Mouse (Mus musculus) stomach, embryonic 14.5 days (tissue): ENCODE measurements around the gene Acly. TPM values are rescaled to one million over a fixed set of nuclear protein-coding genes. Genes with fewer than 3 reads are reported as not detected.

Source experiments
- ATAC-seq: fragments of 200-750 bp; cut with Nextera tagmentation; 2 replicates; pipeline ENCODE4 v1.8.0; 2017; ENCODE audit warnings: low read depth, moderate TSS enrichment; ENCODE audit not compliant: insufficient number of reproducible peaks, insufficient read depth, low FRiP score
- H3K27ac ChIP-seq: fragments of 300-500 bp; sonication (generic); 2 replicates; pipeline ENCODE4 v1.5.1; 2014; ENCODE audit warnings: mild to moderate bottlenecking, low read length, moderate library complexity, mixed read lengths
- H3K27me3 ChIP-seq: fragments of 300-500 bp; sonication (generic); 2 replicates; pipeline ENCODE4 v1.6.1; 2014; ENCODE audit warnings: low read length, control low read depth, mixed read lengths; ENCODE audit not compliant: control insufficient read depth, insufficient read depth
- H3K36me3 ChIP-seq: fragments of 300-500 bp; sonication (generic); 2 replicates; pipeline ENCODE4 v1.6.1; 2014; ENCODE audit warnings: mild to moderate bottlenecking, control low read depth, low read length, moderate library complexity, mixed read lengths; ENCODE audit not compliant: control insufficient read depth, insufficient read depth
- H3K4me1 ChIP-seq: fragments of 300-500 bp; sonication (generic); 2 replicates; pipeline ENCODE4 v1.6.1; 2014; ENCODE audit warnings: low read length, control low read depth, mixed read lengths; ENCODE audit not compliant: control insufficient read depth, insufficient read depth
- H3K4me2 ChIP-seq: fragments of 300-500 bp; sonication (generic); replicated peaks from 2 replicates; pipeline ENCODE4 v1.6.1; 2014; ENCODE audit warnings: low read depth, low read length, control low read depth
- H3K4me3 ChIP-seq: fragments of 300-500 bp; sonication (generic); 2 replicates; pipeline ENCODE4 v1.5.1; 2014; ENCODE audit warnings: low read depth, low read length, control low read depth
- H3K9ac ChIP-seq: fragments of 300-500 bp; sonication (generic); replicated peaks from 2 replicates; pipeline ENCODE4 v1.6.1; 2014; ENCODE audit warnings: low read depth, mild to moderate bottlenecking, control low read depth, low read length, moderate library complexity, mixed read lengths
- H3K9me3 ChIP-seq: fragments of 300-500 bp; sonication (generic); 2 replicates; pipeline ENCODE4 v1.6.1; 2016; ENCODE audit warnings: low read depth, low read length, control low read depth; ENCODE audit not compliant: control insufficient read depth
- WGBS: fragments of 180-500 bp; shearing (Covaris S2); extraction: QIAGEN DNeasy Blood & Tissue Kit; methylation state at CpG from one replicate; pipeline ENCODE4 v1.1.7; 2014; 5-methylcytosine and 5-hydroxymethylcytosine counted together
- polyA plus RNA-seq: library from polyadenylated mRNA; unstranded; fragments of >200 nt; fragmentation: Nextera tagmentation; extraction: Ambion mirVana; gene quantifications from 2 replicates; pipeline ENCODE4 v1.2.1, GENCODE M21; 2014

The Acly gene
- polyA plus RNA-seq, 1 experiment from 2014 or later = 161 TPM

DNA sequence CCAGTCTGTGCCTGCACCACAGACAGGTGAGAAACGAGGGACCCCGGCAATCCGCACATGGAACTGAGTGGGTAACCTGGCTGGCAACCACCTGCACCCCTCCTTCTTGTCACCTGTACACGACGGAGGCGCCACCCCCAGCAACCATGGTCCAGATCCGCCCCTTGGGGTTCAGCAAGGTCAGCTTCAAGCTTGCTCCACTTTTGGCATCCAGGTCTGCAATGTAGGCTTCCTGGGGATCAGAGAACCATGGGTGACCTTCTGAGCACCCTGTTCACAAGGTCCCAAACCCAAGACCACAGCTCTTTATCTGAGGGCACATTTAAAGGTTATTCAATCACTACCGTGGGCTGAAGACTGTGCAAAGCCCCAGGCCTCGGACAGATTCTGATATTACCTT, 12.0 kb downstream of the Acly start:
- no peak for ATAC-seq
- H3K27ac ChIP-seq = peak overlapping the region; percentile 18; the same call in 1 of the 2 replicates
- peaks cover 81% of the 10 kb centered on the region for H3K36me3 ChIP-seq

DNA sequence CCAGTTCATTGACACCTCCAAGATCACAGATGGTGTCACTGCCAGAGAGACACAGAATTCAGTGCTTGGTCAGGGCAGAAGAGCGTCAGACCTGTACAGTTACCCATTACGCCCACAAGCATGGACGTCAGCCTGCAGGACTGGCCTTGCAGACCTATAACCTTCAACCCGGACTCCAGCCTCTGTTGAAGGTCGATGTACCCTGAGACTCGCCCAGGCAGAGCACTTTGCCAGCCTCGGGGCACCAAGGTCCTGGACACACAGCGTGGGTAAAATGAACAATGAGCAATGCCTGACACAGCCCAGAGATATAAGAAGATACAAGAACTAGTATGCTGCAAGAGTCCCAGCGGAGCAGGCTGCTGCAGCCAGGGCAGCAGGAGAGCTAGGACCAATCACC, 12.7 kb downstream of the Acly start:
- Histone ChIP-seq H3K4me2 (no peak overlapping the region), H3K27ac (no peak overlapping the region), H3K27me3 (no peaks in the 10 kb centered on the region), H3K4me3 (no peak overlapping the region), H3K36me3 (peaks cover 74% of the 10 kb centered on the region), H3K4me1 (no peaks in the 10 kb centered on the region), H3K9ac (no peak overlapping the region), H3K9me3 (no peaks in the 10 kb centered on the region)
- WGBS = 93% methylated on average over 9 of the region's 9 CpGs
- no peak for ATAC-seq

More for the DNA sequence above, 12.0 kb downstream of the Acly start:
- WGBS = 86% methylated on average over 9 of the region's 9 CpGs
- Histone ChIP-seq H3K4me2 (no peak overlapping the region), H3K4me1 (no peaks in the 10 kb centered on the region), H3K4me3 (no peak overlapping the region), H3K9ac (no peak overlapping the region), H3K9me3 (no peaks in the 10 kb centered on the region), H3K27me3 (no peaks in the 10 kb centered on the region)

DNA sequence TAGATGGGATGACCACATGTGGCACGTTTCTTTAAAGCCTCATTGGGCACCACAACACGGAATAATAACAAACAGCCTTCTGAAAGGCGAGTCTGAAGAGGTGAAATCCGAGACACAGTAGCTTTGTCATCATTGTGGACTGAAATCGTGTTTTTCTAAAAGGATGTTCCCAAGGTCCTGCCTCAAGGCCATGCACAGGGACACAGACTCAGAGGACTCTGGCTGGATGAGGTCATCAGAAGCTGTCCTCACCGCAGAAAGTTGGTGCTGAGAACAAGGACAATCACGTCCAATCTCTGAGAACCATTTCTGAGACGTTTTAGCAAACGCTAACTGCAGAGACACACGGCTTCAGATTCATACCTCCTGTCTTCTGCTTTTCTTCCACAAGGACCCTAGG, 14.1 kb downstream of the Acly start:
- ATAC-seq = no peak
- no peak overlapping the region for H3K4me2 ChIP-seq

DNA sequence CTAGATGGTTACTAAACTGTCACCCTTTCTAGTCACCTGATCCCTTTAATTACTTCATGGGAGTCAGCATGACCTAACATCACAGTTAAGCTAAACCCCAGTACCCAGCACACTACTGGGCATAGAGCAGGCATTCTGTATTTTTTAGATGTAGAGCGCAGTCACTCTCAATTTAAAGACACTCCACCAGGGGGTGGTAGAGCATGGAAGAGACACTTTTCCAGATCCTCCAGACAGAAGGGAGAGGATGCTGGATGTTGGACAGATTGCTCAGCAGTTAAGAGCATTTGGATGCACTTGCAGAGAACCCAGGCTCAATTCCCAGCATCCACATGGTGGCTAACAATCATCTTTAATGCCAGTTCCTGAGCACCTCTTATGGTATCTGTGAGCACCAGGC, 15.4 kb downstream of the Acly start:
- Histone ChIP-seq H3K9ac (no peak overlapping the region), H3K27ac (no peak overlapping the region), H3K4me2 (no peak overlapping the region), H3K4me3 (no peak overlapping the region), H3K36me3 (peaks cover 71% of the 10 kb centered on the region), H3K9me3 (no peaks in the 10 kb centered on the region), H3K4me1 (no peaks in the 10 kb centered on the region), H3K27me3 (no peaks in the 10 kb centered on the region)
- WGBS = 92% methylated on average over 1 of the region's 1 CpGs
- no peak for ATAC-seq

More for the DNA sequence above, 14.1 kb downstream of the Acly start:
- Histone ChIP-seq H3K36me3 (peaks cover 71% of the 10 kb centered on the region), H3K9ac (no peak overlapping the region), H3K27ac (no peak overlapping the region), H3K27me3 (no peaks in the 10 kb centered on the region), H3K4me1 (no peaks in the 10 kb centered on the region), H3K4me3 (no peak overlapping the region), H3K9me3 (no peaks in the 10 kb centered on the region)
- 84% methylated on average over 10 of the region's 10 CpGs for WGBS

DNA sequence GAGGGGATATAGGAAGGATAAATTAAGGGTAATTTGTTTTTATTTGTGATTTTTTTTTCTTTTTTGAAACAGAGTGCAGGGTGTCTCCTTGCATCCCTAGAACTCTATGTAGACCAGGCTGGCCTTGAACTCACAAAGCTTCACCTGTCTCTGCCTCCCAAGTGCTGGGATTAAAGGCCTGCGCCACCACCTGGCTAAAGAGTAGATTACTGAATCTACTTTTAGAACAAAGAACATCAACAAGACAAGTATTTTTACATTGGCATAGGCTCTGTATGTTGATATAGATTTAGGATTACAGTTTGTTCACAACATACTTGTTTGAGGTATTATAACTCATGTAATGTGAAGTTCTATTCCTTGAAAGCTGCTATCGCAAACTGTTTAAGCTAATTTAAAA, 17.2 kb downstream of the Acly start:
- Histone ChIP-seq H3K4me1 (no peaks in the 10 kb centered on the region), H3K9me3 (no peaks in the 10 kb centered on the region), H3K4me2 (no peak overlapping the region), H3K4me3 (no peak overlapping the region), H3K27ac (no peak overlapping the region), H3K9ac (no peak overlapping the region), H3K27me3 (no peaks in the 10 kb centered on the region), H3K36me3 (peaks cover 75% of the 10 kb centered on the region)
- ATAC-seq = no peak
- 94% methylated on average over 2 of the region's 2 CpGs for WGBS

DNA sequence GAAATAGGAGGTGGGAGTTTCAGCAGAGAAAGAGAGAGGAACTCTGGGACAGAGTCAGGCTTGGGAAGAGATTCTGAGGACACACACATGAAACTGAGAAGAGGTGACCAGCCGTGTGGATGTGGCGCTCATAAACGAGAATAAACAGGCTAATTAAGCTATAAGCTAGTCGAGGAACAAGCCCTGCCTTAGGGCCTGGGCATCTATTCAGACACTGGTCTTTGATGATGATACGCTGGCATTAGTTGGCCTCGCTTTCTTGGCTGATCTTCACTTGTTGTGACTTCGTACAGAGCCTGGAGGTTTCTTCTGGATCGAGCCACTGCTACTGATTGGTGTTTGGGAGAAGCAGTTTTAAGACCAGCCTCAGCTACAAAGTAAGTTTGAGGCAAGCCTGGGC, 21.8 kb downstream of the Acly start:
- H3K27ac ChIP-seq = no peak overlapping the region
- H3K4me2 ChIP-seq = no peak overlapping the region
- peaks cover 71% of the 10 kb centered on the region for H3K36me3 ChIP-seq
- no peaks in the 10 kb centered on the region for H3K4me1 ChIP-seq
- H3K9me3 ChIP-seq = no peaks in the 10 kb centered on the region
- H3K27me3 ChIP-seq = no peaks in the 10 kb centered on the region
- no peak overlapping the region for H3K9ac ChIP-seq
- no peak overlapping the region for H3K4me3 ChIP-seq
- ATAC-seq = no peak
- 96% methylated on average over 8 of the region's 8 CpGs for WGBS

DNA sequence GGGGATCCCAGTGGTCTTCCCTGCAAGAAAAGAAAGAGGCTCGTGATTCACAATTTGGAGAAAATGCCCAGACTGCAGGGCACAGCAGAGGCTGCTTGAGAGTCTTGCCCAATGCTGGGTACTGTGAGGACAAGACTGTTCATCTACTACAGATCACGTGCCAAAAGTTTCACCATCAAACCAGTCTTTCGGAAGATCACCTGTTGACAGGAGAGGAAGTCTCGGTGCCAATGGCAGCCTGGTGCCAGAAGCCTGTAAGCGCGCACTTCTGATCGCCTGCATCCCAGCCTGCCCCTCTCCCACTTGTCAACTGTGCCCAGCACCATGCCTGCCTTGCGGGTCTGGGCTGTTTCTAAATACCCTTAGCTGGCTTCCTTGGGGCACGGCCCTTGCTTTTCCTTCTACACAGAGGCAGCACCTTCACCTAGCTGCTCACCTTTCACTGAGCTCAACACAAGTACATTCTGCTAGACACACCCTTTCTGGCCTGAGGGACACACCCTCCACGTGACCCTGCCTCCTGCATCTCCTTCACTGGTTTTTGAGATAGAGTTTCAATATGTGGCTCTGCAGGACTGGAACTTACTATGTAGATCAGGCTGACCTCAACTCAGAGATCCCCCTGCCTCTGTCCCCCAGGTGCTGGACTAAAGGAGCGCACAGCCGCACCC, 22.7 kb downstream of the Acly start:
- H3K9me3 ChIP-seq = no peaks in the 10 kb centered on the region
- no peak overlapping the region for H3K4me2 ChIP-seq
- H3K36me3 ChIP-seq = peaks cover 73% of the 10 kb centered on the region
- H3K27me3 ChIP-seq = no peaks in the 10 kb centered on the region
- ATAC-seq = no peak
- no peak overlapping the region for H3K27ac ChIP-seq
- WGBS = 93% methylated on average over 12 of the region's 12 CpGs
- no peak overlapping the region for H3K4me3 ChIP-seq
- no peaks in the 10 kb centered on the region for H3K4me1 ChIP-seq
- H3K9ac ChIP-seq = no peak overlapping the region

DNA sequence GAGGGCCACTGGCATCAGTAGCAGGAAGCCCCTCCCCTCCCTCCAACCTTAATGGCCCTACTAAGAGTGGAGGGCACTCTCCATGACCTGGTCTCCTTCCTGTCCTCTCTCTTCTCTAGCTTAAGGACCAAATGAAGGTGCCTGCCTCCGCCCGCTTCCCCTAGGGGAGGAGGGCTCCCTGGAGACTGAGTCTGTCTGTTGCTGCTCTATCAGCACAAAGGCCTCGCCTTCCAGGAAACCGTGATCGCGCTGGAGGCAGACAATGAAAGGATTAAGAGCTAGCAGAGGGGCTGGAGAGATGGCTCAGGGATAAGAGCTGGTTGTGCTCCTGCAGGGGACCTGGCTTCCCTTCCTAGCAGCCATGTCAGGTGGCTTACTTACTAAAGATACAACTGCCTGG, 26.5 kb downstream of the Acly start:
- WGBS = 55% methylated on average over 6 of the region's 6 CpGs

DNA sequence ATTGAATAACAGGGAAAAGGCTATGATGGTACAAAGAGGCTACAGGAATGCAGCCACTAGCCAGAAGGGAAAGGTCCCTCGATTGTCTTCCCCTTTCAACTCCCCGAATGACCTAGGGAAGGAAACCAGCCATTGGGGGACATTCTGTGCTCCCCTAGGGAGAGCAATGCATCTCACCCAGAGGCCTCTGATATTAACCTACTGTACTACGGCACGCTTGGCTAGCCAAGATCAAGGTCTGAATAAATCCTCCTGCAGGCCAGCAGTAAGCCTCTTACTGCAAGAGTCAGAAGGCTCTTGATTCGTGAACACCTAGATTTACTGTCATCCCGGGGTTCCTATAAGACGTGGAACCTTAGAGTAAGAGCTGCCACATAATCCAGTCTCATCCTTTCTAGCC, 27.1 kb downstream of the Acly start:
- Histone ChIP-seq H3K27me3 (no peaks in the 10 kb centered on the region), H3K4me1 (no peaks in the 10 kb centered on the region), H3K4me2 (no peak overlapping the region), H3K9ac (no peak overlapping the region), H3K27ac (no peak overlapping the region), H3K9me3 (no peaks in the 10 kb centered on the region), H3K4me3 (no peak overlapping the region), H3K36me3 (peaks cover 85% of the 10 kb centered on the region)
- WGBS = 89% methylated on average over 7 of the region's 7 CpGs
- no peak for ATAC-seq

More for the DNA sequence above, 26.5 kb downstream of the Acly start:
- H3K4me2 ChIP-seq = no peak overlapping the region
- no peak overlapping the region for H3K27ac ChIP-seq
- H3K9me3 ChIP-seq = no peaks in the 10 kb centered on the region
- no peak overlapping the region for H3K9ac ChIP-seq
- no peaks in the 10 kb centered on the region for H3K27me3 ChIP-seq
- H3K4me1 ChIP-seq = no peaks in the 10 kb centered on the region
- H3K4me3 ChIP-seq = no peak overlapping the region
- H3K36me3 ChIP-seq = peaks cover 85% of the 10 kb centered on the region
- no peak for ATAC-seq
